Mouse (Mus musculus) layer of hippocampus, postnatal 10 days (tissue): ENCODE data around the gene Lama2. TPM values are rescaled to one million over a fixed set of nuclear protein-coding genes. Genes with fewer than 3 reads are reported as not detected.
A peak's percentile ranks its signal among the peaks of the same experiment; 100 is the strongest.
"Not testable (repeated sequence)": the region's sequence is repeated elsewhere in the genome, so short reads cannot be mapped to it uniquely, and the experiment has no call there.

Experiments used
- DNase-seq, 2 experiments: peaks; one replicate each; pipeline ENCODE4 v3.0.0; 2021; ENCODE audit warnings: low spot score in 2 of 2
- total RNA-seq, 2 experiments: library from RNA; stranded (reverse); gene quantifications; 2 replicates each; pipeline ENCODE4 v1.2.3; 2021

Lama2 gene
- total RNA-seq, 2 experiments from 2014 or later: 12.4 to 13.8 TPM

- no peak for DNase-seq
Observed at GRCm38 (mm10) chr10:27022707-27023106, 596.9 kb downstream of the Lama2 start.

GRCm38 (mm10) chr10:27012804-27013365 is 606.7 kb downstream of the Lama2 start:
- DNase-seq: no peak

- no peak for DNase-seq
Observed at GRCm38 (mm10) chr10:27007364-27007763, 612.2 kb downstream of the Lama2 start.

- no peak for DNase-seq
Observed at GRCm38 (mm10) chr10:27005716-27006115, 613.8 kb downstream of the Lama2 start.

- no peak for DNase-seq
Observed at GRCm38 (mm10) chr10:27001554-27002178, 617.9 kb downstream of the Lama2 start.

- DNase-seq: no peak
Observed at GRCm38 (mm10) chr10:26996684-26997083, 622.9 kb downstream of the Lama2 start.

- DNase-seq: no peak
Observed at GRCm38 (mm10) chr10:26995987-26996386, 623.6 kb downstream of the Lama2 start.

- peak; percentile 77 to 79 for DNase-seq
Observed at GRCm38 (mm10) chr10:26995182-26995975, 624.2 kb downstream of the Lama2 start.

GRCm38 (mm10) chr10:26993971-26994761 is 625.4 kb downstream of the Lama2 start:
- no peak for DNase-seq

GRCm38 (mm10) chr10:26985451-26985850 is 634.1 kb downstream of the Lama2 start:
- no peak for DNase-seq

- DNase-seq: not testable (repeated sequence)
Observed at GRCm38 (mm10) chr10:26984082-26984481, 635.5 kb downstream of the Lama2 start.

- DNase-seq: no peak
Observed at GRCm38 (mm10) chr10:26983583-26983982, 636.0 kb downstream of the Lama2 start.

GRCm38 (mm10) chr10:26982621-26983020 is 636.9 kb downstream of the Lama2 start:
- DNase-seq: no peak

GRCm38 (mm10) chr10:26975372-26975771 is 644.2 kb downstream of the Lama2 start:
- no peak for DNase-seq

- no peak for DNase-seq
Observed at GRCm38 (mm10) chr10:26974224-26974623, 645.3 kb downstream of the Lama2 start.

- DNase-seq: no peak
Observed at GRCm38 (mm10) chr10:26973575-26973974, 646.0 kb downstream of the Lama2 start.

GRCm38 (mm10) chr10:26958513-26958912 is 661.0 kb downstream of the Lama2 start:
- no peak for DNase-seq

GRCm38 (mm10) chr10:26950448-26950847 is 669.1 kb downstream of the Lama2 start:
- DNase-seq: no peak

- DNase-seq: no peak
Observed at GRCm38 (mm10) chr10:26949667-26950066, 669.9 kb downstream of the Lama2 start.

GRCm38 (mm10) chr10:26948331-26948730 is 671.2 kb downstream of the Lama2 start:
- DNase-seq: no peak

GRCm38 (mm10) chr10:26939549-26939948 is 680.0 kb downstream of the Lama2 start:
- DNase-seq: no peak
